Mouse (Mus musculus): ENCODE results near the gene Fyb2.

The Fyb2 gene

GRCm38 (mm10) chr4:105007360-105008018 is 94.2 kb downstream of the Fyb2 start:
- no peak for DNase-seq (ENCODE audit: low spot score in 2 of 2)

- DNase-seq (ENCODE audit: low spot score in 2 of 2): no peak
Measured at GRCm38 (mm10) chr4:105013718-105014117, 100.5 kb downstream of the Fyb2 start.

GRCm38 (mm10) chr4:105015496-105015895 is 102.2 kb downstream of the Fyb2 start:
- no peak for DNase-seq (ENCODE audit: low spot score in 2 of 2)

GRCm38 (mm10) chr4:105016006-105016613 is 102.9 kb downstream of the Fyb2 start:
- no peak for DNase-seq (ENCODE audit: low spot score in 2 of 2)

- DNase-seq (ENCODE audit: low spot score in 2 of 2): no peak
Measured at GRCm38 (mm10) chr4:105027278-105027677, 114.0 kb downstream of the Fyb2 start.

GRCm38 (mm10) chr4:105031104-105031503 is 117.8 kb downstream of the Fyb2 start:
- DNase-seq (ENCODE audit: low spot score in 2 of 2): no peak

- DNase-seq (ENCODE audit: low spot score in 2 of 2): no peak
Measured at GRCm38 (mm10) chr4:105033153-105033552, 119.9 kb downstream of the Fyb2 start.

- no peak for DNase-seq (ENCODE audit: low spot score in 2 of 2)
Measured at GRCm38 (mm10) chr4:105034259-105034658, 121.0 kb downstream of the Fyb2 start.

GRCm38 (mm10) chr4:105050041-105050440 is 136.8 kb downstream of the Fyb2 start:
- no peak for DNase-seq (ENCODE audit: low spot score in 2 of 2)

- DNase-seq (ENCODE audit: low spot score in 2 of 2): no peak
Measured at GRCm38 (mm10) chr4:105051291-105051690, 138.0 kb downstream of the Fyb2 start.

Measured in spleen, postnatal 36 days (tissue).